Mouse (Mus musculus) gastrocnemius, postnatal 14 days (tissue): ENCODE data around the gene Rin2. TPM values are rescaled to one million over a fixed set of nuclear protein-coding genes. Genes with fewer than 3 reads are reported as not detected.
"Not testable (repeated sequence)": the region's sequence is repeated elsewhere in the genome, so short reads cannot be mapped to it uniquely, and the experiment has no call there.

Source experiments
- DNase-seq: peaks from one replicate; pipeline ENCODE4 v3.0.0; 2021; ENCODE audit warnings: mixed read lengths
- intact Hi-C: fragments of 180-260 bp; cut with DNase I; formaldehyde crosslinking; loops from one replicate; pipeline ENCODE4 v1.15.1; 2025; ENCODE audit warnings: low total_unique reads
- total RNA-seq, 2 experiments: library from RNA; stranded (reverse); gene quantifications; 2 replicates each; pipeline ENCODE4 v1.2.3; 2021

The Rin2 gene
- total RNA-seq, 2 experiments from 2014 or later = 20.0 to 23.5 TPM

- no peak for DNase-seq
- intact Hi-C loops = loop anchor here (10.0 kb wide), 1 partner anchor 186 kb away; no protein-coding TSS in a partner anchor
These were observed 206.1 kb downstream of the Rin2 start for GRCm38 (mm10) chr2:145880887-145881747.

GRCm38 (mm10) chr2:145881932-145882331 lies 206.9 kb downstream of the Rin2 start:
- DNase-seq = no peak
- intact Hi-C loops = loop anchor here (10.0 kb wide), 1 partner anchor 187 kb away; no protein-coding TSS in a partner anchor

DNA sequence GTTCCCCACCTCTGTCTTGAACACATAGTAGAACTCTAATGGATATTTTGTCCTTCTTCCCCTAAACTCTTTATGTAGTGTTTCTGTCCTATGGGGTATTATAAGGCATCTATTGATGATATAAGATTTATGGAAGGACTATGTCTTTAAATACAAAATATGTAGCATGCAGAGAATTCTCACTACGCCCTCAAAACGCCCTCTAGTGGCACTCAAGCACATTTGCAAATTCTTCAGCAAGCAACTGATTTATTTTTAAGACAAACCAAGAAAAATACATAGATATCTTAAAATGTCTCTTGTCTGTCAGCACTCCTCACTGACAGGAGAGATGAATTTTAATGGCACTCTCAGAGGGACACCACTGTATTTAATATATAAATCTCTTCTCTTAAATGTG lies 207.4 kb downstream of the Rin2 start:
- intact Hi-C loops = loop anchor here (10.0 kb wide), 1 partner anchor 188 kb away; no protein-coding TSS in a partner anchor
- DNase-seq = no peak

DNA sequence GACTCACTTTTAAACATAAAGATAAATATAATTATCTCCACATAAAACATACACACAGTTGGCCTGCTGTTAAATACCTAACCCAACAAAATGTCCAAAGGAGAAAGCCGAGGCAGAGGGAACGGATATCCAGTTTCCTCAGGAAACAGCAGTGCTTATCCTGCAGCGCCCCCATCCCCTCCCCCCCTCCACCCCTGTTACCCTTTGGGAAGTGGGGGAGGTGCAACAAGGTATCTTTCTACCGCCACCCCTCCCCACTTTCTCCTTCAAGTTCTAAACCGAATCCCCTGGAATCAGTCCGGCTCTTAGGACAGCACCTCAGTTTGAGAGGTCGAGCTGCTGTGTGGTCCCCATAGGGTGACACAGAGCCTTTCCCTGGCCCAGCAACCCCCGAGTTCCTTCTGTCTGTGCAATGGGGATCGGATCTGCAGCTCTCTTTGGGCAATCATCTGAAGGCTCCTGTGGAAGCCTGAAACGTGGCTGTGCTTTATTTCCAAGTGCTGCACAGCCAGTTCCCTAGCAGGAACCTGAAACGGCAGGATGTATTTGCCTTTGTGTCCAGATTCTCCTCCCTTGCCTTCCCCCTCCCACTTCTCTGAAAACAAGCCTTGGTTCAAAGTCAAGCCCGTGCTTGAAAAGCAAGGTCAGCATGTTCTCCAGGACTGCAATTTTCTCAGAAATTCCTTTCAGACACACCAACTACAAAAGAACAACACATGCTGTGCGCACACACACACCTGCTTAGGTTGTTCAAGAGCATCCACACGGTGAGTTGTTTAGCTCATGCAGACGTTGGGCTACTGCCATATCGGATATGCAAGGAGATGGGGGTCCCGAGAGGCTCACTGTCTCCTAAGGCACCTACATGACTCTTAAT lies 209.3 kb downstream of the Rin2 start:
- intact Hi-C loops = loop anchor here (10.0 kb wide), 1 partner anchor 189 kb away; no protein-coding TSS in a partner anchor
- DNase-seq = no peak

DNA sequence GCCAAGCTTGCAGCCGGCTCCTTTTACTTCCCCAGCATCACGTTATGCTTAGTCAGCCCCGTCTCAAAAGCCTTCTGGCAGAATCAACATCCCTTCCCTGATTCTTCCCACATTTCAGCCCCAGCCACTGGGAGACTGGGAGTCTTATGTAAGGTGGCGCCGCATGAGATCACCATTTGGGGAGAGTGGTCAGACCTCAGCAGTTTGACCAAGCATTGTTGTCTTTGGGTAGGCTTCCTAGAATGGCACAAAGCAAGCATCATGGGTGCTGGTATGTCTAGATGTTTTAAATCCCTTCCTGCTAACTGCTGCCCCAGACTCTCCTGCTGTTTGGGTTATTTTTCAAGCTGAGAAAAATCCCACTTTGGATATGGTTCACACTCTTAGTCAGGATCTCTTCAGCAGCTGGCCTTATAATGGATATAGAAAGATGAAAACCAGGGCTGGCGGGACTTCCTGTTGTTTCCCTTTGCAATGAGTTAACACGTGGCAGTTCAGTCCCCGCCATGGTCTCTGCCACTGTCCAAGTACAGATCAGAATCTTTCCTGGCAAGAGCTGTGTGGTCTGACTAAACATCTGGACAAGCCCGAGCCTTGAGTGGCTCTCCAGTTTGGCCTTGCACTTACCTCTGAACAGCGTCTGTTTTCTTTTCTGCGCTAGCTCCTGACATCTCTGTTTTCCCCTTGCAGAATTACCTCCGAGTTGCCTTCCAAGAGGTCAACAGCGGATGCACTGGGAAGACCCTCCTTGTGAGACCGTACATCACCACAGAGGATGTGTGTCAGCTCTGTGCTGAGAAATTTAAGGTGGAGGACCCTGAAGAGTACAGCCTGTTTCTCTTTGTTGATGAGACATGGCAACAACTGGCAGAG lies 210.1 kb downstream of the Rin2 start:
- DNase-seq = peak; percentile 75
- intact Hi-C loops = loop anchor here (10.0 kb wide), 1 partner anchor 190 kb away; no protein-coding TSS in a partner anchor

GRCm38 (mm10) chr2:145887937-145888765 lies 213.1 kb downstream of the Rin2 start:
- peak; percentile 71 for DNase-seq

DNA sequence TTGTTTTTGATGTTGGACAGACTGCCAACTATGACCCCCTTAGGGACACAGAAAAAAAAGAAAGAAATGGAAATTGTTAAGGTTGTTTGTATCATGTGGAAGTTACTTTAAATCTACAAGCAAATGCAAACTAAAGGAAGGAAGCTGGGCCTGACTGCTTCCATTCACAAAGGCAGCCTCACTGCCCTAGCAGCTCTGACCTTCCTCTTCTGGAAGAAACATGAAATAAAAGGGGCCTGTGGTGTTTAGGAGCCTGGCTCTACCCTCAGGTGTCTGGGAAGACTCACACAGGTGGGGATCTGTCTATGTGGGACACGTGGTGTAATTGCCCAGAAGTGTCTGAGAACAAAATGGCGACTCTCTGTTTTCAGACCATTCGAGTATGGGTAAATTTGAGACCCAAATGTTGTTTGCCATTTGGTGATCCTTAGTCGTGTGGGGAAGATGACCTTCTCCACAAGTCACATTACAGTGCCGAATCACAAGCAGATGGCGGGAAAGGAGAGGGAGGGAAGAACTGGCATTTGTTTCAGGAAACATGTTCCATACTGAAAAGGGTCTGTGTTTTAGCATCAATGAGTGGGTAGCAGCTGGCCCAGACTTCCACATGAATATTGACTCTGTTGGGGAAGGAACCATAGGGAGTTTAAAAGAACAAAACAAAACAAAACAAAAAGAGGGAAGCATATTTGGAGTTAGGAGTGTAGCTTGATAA lies 213.9 kb downstream of the Rin2 start:
- DNase-seq = no peak
- intact Hi-C loops = loop anchor here (10.0 kb wide), 1 partner anchor 194 kb away; no protein-coding TSS in a partner anchor

More at GRCm38 (mm10) chr2:145887937-145888765, 213.1 kb downstream of the Rin2 start:
- intact Hi-C loops = loop anchor here (10.0 kb wide), 1 partner anchor 193 kb away; no protein-coding TSS in a partner anchor

DNA sequence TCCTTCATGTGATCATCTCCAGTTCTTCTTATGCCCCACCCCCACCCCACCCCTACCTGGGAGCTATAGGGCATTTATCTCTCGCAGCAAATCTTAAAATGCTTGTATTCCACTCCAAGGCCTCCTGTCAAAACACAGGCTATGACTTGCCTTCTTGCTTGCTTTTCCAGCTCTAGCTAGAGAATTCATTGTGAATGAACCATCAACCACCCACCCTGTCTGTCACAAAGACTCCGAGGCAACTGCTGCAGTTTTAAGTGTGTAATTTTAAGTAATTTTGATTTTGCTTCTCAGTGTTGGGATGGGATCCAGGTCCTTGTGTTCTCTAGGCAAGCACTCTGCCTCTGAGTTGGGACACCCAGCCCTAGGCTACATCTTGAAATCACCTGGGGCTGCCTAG lies 215.6 kb downstream of the Rin2 start:
- no peak for DNase-seq
- intact Hi-C loops = no loop called here

DNA sequence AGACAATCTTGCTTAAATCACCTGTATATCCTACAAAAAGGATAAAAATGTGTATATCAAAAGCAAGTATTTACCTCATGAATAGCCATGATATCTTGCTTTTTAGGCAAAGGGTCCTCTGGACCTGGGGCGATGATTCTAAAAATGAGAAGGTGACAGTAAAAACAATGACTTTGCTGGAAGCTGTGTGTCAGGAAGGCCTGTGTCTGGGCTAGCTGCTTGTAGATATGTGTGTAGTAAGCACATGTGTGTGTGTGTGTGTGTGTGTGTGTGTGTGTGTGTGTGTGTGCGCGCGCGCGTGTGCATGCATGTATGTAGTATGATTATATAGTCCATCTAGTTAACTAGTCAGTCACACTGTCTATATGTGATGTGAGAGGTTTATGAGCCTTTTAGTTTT lies 218.7 kb downstream of the Rin2 start:
- no peak for DNase-seq
- intact Hi-C loops = no loop called here

DNA sequence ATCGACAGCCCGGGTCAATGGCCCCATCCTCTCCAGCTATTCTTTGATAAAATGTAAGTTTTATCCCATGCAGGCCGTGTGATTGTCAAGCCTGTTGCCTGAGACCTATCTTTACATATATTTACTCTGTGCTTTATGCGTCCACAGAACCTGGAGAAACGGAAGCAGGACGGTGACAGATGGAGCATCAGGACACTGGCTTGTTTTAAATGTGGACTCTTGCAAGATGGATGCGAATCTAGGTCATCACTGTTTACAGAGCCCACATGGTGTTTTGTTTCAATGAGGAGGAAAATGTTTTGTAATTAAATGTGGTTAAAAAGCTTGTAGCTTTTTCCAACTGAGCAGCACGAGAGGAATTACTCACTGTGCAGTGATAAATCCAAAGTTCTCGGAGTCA lies 223.1 kb downstream of the Rin2 start:
- intact Hi-C loops = no loop called here
- DNase-seq = no peak

GRCm38 (mm10) chr2:145900318-145900717 lies 225.3 kb downstream of the Rin2 start:
- intact Hi-C loops, DNase-seq: not testable (repeated sequence)

- intact Hi-C loops = no loop called here
- no peak for DNase-seq
These were observed 226.8 kb downstream of the Rin2 start, which contains the start of gene Naa20 for GRCm38 (mm10) chr2:145901861-145902260. Gene Naa20 (plus strand): TSS chr2:145902099.

DNA sequence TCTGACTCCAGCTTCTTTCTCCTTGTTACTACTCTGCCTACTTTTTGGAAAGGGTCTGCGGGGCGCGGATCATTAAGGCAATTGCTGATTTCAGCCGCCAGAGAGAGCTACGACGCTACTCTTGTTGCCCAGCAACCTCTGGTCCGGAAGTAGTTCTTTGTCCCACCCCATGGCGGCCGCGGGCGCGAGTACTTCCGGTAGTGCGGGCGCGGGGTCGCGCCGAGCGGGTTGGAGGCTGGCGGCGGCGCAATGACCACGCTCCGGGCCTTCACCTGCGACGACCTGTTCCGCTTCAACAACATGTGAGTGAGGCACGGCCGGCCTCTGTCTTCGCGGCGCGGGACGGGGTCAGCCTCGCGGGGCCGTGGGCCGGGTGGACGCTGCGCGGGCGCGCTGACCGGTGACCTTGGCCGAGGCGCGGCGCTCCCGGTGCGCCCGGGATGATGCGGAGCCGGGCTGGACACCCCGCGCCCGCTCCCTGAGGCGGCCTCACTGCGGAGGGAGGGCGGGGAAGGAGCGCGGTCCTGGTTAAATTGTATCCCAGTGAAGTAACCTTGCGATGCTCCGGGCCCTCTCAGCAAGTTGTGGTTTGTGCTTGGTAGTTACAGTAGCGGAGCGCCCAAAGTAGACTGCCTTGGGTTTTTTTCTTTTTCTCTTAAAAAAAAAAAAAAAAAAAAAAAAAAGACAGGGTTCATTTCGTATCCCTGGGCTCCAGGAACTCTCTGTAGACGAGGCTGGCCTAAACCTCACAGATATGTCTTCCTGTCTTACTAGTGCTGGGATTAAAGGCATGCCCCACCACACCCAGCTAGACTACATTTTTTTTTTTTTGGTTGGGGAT lies 228.3 kb downstream of the Rin2 start:
- intact Hi-C loops = no loop called here
- peak; percentile 91 for DNase-seq

GRCm38 (mm10) chr2:145903983-145904616 lies 229.1 kb downstream of the Rin2 start:
- DNase-seq = no peak
- intact Hi-C loops = no loop called here

GRCm38 (mm10) chr2:145905156-145905555 lies 230.1 kb downstream of the Rin2 start:
- DNase-seq = no peak
- intact Hi-C loops = no loop called here

GRCm38 (mm10) chr2:145905884-145906283 lies 230.9 kb downstream of the Rin2 start:
- intact Hi-C loops, DNase-seq: not testable (repeated sequence)
